Mouse (Mus musculus) ES-E14 (cell line): ENCODE data around the gene Adgrv1. TPM values are rescaled to one million over a fixed set of nuclear protein-coding genes. Genes with fewer than 3 reads are reported as not detected.
"Not testable (repeated sequence)": the region's sequence is repeated elsewhere in the genome, so short reads cannot be mapped to it uniquely, and the experiment has no call there.

Source experiments
- DNase-seq: peaks from one replicate; pipeline ENCODE4 v3.0.0-alpha.2; 2013; ENCODE audit warnings: low read depth, low spot score
- H3K27ac ChIP-seq: 2 replicates; pipeline ENCODE4 v1.5.1; 2012; ENCODE audit warnings: low read depth, mild to moderate bottlenecking, low read length, moderate library complexity, mixed read lengths; ENCODE audit not compliant: poor library complexity, insufficient read depth, severe bottlenecking
- H3K36me3 ChIP-seq: 2 replicates; pipeline ENCODE4 v1.6.1; 2012; ENCODE audit warnings: mild to moderate bottlenecking, low read length, moderate library complexity, mixed read lengths; ENCODE audit not compliant: control insufficient read depth, poor library complexity, insufficient read depth, severe bottlenecking
- H3K4me1 ChIP-seq, 2 experiments: fragments of 150-350 bp in 1 of 2; sonication (generic) in 1 of 2; 2 replicates each; pipeline ENCODE4 v1.6.1; 2012; ENCODE audit warnings: low read length in 2 of 2, mild to moderate bottlenecking in 1 of 2, mixed read lengths in 1 of 2; ENCODE audit not compliant: control insufficient read depth in 2 of 2, insufficient read depth in 2 of 2, poor library complexity in 1 of 2
- H3K4me3 ChIP-seq, 2 experiments: fragments of 150-350 bp in 1 of 2; sonication (generic) in 1 of 2; 2 replicates each; pipeline ENCODE4 v1.5.1; 2012; ENCODE audit warnings: low read length in 2 of 2, low read depth in 1 of 2, mild to moderate bottlenecking in 1 of 2, mixed read lengths in 1 of 2; ENCODE audit not compliant: insufficient read depth in 1 of 2, poor library complexity in 1 of 2, severe bottlenecking in 1 of 2
- H3K9ac ChIP-seq: 2 replicates; pipeline ENCODE4 v1.6.1; 2012; ENCODE audit warnings: low read depth, mild to moderate bottlenecking, low read length, mixed read lengths; ENCODE audit not compliant: poor library complexity, insufficient read depth, severe bottlenecking
- H3K9me3 ChIP-seq: fragments of 150-350 bp; sonication (generic); 2 replicates; pipeline ENCODE4 v1.6.1; 2012; ENCODE audit warnings: low read depth, mild to moderate bottlenecking, low read length; ENCODE audit not compliant: control insufficient read depth, insufficient read depth
- CHD2 ChIP-seq: IDR thresholded peaks from 2 replicates; pipeline ENCODE4 v1.6.1; 2014; ENCODE audit warnings: mild to moderate bottlenecking, low read depth, low read length, inconsistent platforms
- HCFC1 ChIP-seq: IDR thresholded peaks from 2 replicates; pipeline ENCODE4 v1.6.1; 2012; ENCODE audit warnings: low read length, inconsistent platforms, borderline replicate concordance; ENCODE audit not compliant: insufficient read depth
- MAFK ChIP-seq: IDR thresholded peaks from 2 replicates; pipeline ENCODE4 v1.6.1; 2014; ENCODE audit warnings: mild to moderate bottlenecking, low read depth, low read length, inconsistent platforms; ENCODE audit not compliant: insufficient read depth
- ZC3H11A ChIP-seq: IDR thresholded peaks from 2 replicates; pipeline ENCODE4 v1.6.1; 2012; ENCODE audit warnings: low read depth, mild to moderate bottlenecking, inconsistent platforms, low read length, borderline replicate concordance
- ZNF384 ChIP-seq: IDR thresholded peaks from 2 replicates; pipeline ENCODE4 v1.6.1; 2012; ENCODE audit warnings: low read depth, low read length, inconsistent platforms
- in situ Hi-C, 2 experiments: fragments of 600-800 bp; cut with MboI; formaldehyde crosslinking; loops; one replicate each; pipeline ENCODE4 v1.15.1; 2025; ENCODE audit warnings: low sequenced_read_pairs in 2 of 2, inconsistent platforms in 1 of 2; ENCODE audit not compliant: unreplicated experiment in 2 of 2
- total RNA-seq: library from RNA; depleted of rRNA; stranded (reverse); fragments of 300-350 nt; gene quantifications from 2 replicates; pipeline ENCODE4 v1.2.3, GENCODE M21; 2012

The Adgrv1 gene
- total RNA-seq, 1 experiment = 22.0 TPM

DNA sequence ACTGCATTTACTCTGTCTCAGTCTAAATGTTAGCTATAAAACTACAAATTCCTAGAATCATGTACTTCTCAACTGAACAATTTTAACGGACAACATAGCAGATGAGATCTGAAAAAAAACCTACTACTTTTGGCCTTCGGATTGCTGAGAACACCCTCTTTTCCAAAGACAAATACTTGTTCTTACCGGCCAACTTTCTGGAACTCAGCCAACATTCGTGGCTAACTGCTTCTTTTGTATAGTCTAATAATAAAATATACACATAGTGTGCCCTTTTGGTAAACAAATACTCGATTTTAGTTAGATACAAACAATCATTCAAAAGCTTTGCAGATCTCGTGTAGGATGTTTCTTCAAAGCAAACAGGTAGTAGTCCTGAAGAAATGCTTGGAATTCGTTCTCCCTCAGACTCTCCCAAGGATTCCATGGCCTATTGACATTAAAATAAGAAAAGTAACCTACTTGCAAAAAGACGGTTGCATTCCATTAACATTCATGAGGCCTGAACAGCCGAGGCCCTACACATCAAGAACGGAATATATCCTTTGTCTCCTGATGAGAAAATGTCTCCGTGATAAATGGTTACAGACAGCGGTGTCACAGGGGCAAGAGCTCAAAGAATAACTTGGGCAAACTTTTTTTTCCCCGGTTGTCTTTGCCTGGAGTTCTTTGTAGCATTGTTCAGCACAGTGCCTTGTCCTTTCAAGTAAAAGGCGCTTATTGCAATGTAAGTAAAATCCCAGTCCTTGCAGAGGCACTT, 23.3 kb upstream of the Adgrv1 start:
- H3K27ac ChIP-seq = peak overlapping the region; percentile 79; the same call in 1 of the 2 replicates
- H3K4me1 ChIP-seq = peaks cover 0 to 5% of the 10 kb centered on the region in 2 experiments; a peak in 1 of 4 replicates
- peak overlapping the region; percentile 17 to 67 for H3K4me3 ChIP-seq
- TF ChIP-seq ZNF384 (no peak), MAFK (no peak), ZC3H11A (no peak), HCFC1 (no peak), CHD2 (no peak)
- peak overlapping the region; percentile 59; the same call in 1 of the 2 replicates for H3K9ac ChIP-seq
- no peaks in the 10 kb centered on the region for H3K9me3 ChIP-seq
- in situ Hi-C loops = no loop called here
- H3K36me3 ChIP-seq = no peaks in the 10 kb centered on the region; the same call in 1 of the 2 replicates
- DNase-seq = peak; percentile 61

DNA sequence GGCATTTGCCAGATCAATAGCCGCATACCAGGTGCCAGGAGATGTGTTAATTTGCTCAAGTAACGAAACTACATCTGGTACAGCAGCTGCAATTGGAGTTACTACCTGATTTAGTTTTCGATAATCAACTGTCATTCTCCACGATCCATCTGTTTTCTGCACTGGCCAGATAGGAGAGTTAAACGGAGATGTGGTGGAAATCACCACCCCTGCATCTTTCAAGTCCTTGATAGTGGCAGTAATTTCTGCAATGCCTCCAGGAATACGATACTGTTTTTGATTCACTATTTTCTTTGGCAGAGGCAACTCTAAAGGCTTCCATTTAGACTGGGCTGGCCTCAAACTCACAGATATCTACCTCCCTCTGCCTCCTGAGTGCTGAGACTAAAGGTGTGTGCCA, 17.4 kb upstream of the Adgrv1 start:
- H3K9ac ChIP-seq, H3K9me3 ChIP-seq, H3K4me1 ChIP-seq, H3K36me3 ChIP-seq, DNase-seq, H3K4me3 ChIP-seq, in situ Hi-C loops, H3K27ac ChIP-seq: not testable (repeated sequence)

DNA sequence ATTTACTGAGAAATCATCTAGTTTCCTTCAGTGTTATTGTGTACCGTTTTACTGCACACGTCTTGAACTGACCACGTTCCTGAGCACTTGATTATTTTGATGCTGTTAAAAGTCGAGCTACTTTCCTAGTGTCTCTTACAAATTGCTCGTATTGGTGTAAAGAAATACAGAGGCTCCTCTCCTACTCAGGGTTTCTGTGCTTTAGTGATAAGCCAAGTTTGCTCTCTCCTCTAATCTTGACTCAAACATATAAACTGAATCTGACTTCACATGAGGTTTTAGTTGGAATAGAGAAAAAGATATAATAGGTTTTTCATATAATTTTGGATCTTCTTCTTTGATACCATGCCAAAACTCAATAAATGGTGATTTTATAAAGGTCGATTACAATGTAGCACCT, 13.4 kb upstream of the Adgrv1 start:
- in situ Hi-C loops = no loop called here
- Histone ChIP-seq H3K36me3 (no peaks in the 10 kb centered on the region), H3K9me3 (no peaks in the 10 kb centered on the region), H3K27ac (no peak overlapping the region), H3K4me3 (no peak overlapping the region), H3K9ac (no peak overlapping the region), H3K4me1 (peaks cover 0 to 4% of the 10 kb centered on the region in 2 experiments; a peak in 1 of 4 replicates)
- TF ChIP-seq CHD2 (no peak), ZC3H11A (no peak), HCFC1 (no peak), ZNF384 (no peak), MAFK (no peak)
- DNase-seq = no peak

DNA sequence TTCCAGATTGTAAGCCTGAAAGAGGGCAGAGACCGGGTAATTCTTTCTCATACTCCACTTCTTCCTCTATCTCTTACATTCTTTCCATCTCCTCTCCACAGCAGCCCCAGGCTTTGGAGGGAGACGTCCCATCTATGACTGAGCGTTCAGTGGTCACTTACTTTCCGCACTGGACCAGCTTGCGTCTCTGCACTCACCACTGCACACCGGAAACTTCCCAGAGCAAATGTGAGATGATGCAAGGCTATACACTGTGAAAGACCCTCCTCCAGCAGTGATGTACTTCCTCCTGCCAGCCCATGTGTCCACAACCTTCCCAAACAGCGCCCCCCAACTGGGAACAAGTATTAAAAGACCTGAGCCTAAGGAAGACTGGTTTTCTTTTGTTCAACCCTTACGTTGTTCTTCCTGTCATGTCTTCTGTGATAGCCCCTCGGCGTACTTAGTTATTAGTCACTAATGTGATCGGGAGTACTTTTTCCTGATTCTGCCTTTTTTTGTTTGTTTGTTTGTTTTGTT, 11.2 kb upstream of the Adgrv1 start:
- peak; percentile 36 for DNase-seq
- in situ Hi-C loops = no loop called here
- Histone ChIP-seq H3K4me3 (peak overlapping the region; percentile 60 to 80), H3K9me3 (no peaks in the 10 kb centered on the region), H3K4me1 (peaks cover 4 to 5% of the 10 kb centered on the region in 2 experiments; a peak in 3 of 4 replicates), H3K27ac (no peak overlapping the region), H3K9ac (peak overlapping the region; percentile 65), H3K36me3 (no peaks in the 10 kb centered on the region)
- no peak for TF ChIP-seq ZC3H11A

DNA sequence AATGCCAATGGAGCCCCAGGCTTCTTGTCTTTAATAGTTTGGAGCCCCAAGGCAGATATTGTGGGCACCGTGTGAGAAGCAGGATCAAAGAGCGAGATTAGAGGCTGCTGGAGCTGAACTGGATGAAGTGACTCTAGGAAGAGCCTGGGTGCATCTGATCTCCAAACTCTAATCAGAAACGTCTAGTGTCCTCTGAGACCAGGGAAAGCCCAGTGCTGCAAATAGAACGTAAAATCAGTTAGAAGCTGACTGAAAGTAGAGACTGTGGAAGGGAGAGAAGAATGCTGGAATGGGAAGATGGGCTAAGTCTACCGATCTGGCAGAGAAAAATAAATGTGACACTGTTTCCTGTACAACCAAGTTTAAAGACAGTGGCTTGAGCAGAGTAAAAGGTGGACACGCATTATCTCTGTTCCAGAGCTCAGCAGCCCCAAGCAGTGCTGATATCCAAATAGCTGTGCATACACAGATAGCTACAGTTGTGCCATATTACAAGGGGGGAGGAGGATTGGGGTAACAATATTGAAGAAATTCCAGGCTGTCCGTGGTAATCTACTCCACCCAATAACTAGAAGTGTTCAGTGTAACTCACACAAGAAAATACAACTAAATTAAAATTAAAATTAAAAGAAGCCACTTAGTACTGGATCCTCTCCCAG, 9.7 kb upstream of the Adgrv1 start:
- no peaks in the 10 kb centered on the region for H3K36me3 ChIP-seq
- no peak for DNase-seq
- H3K27ac ChIP-seq = no peak overlapping the region
- H3K4me3 ChIP-seq = no peak overlapping the region
- TF ChIP-seq ZNF384 (no peak), CHD2 (no peak), MAFK (no peak), ZC3H11A (no peak), HCFC1 (no peak)
- in situ Hi-C loops = no loop called here
- no peak overlapping the region for H3K9ac ChIP-seq
- peaks cover 4 to 5% of the 10 kb centered on the region in 2 experiments; a peak in 3 of 4 replicates for H3K4me1 ChIP-seq
- H3K9me3 ChIP-seq = no peaks in the 10 kb centered on the region
